Mouse (Mus musculus) C2C12 (cell line): Measurements from ENCODE around the gene Tmprss9. TPM values are rescaled to one million over a fixed set of nuclear protein-coding genes. Genes with fewer than 3 reads are reported as not detected.
A peak's percentile ranks its signal among the peaks of the same experiment; 100 is the strongest.

Experiments
- H3K27me3 ChIP-seq: one replicate; pipeline ENCODE4 v1.6.1; 2011; ENCODE audit not compliant: control insufficient read depth, insufficient read depth, insufficient read length
- H3K36me3 ChIP-seq: one replicate; pipeline ENCODE4 v1.6.1; 2011; ENCODE audit not compliant: control insufficient read depth, insufficient read depth
- H3K4me3 ChIP-seq: one replicate; pipeline ENCODE4 v1.5.1; 2011; ENCODE audit warnings: mild to moderate bottlenecking, control low read depth; ENCODE audit not compliant: poor library complexity, insufficient read depth, severe bottlenecking
- H3K79me2 ChIP-seq: one replicate; pipeline ENCODE4 v1.6.1; 2011; ENCODE audit not compliant: control insufficient read depth, insufficient read depth
- H3K79me3 ChIP-seq: one replicate; pipeline ENCODE4 v1.6.1; 2011; ENCODE audit warnings: low read depth, control low read depth
- H3ac ChIP-seq: one replicate; pipeline ENCODE3; 2011; ENCODE audit warnings: low read depth; ENCODE audit not compliant: control insufficient read depth, insufficient read length
- CEBPB ChIP-seq: IDR thresholded peaks from one replicate; pipeline ENCODE4 v1.6.1; 2011; ENCODE audit warnings: low read depth, mild to moderate bottlenecking, control low read depth, moderate library complexity
- CTCF ChIP-seq: IDR thresholded peaks from one replicate; pipeline ENCODE4 v1.5.1; 2011; ENCODE audit not compliant: control insufficient read depth, insufficient read depth, insufficient read length
- FOSL1 ChIP-seq: IDR thresholded peaks from one replicate; pipeline ENCODE4 v1.8.0; 2011; ENCODE audit warnings: mild to moderate bottlenecking, low read length; ENCODE audit not compliant: poor library complexity, insufficient read depth, severe bottlenecking
- MAX ChIP-seq: IDR thresholded peaks from one replicate; pipeline ENCODE4 v1.6.1; 2011; ENCODE audit warnings: mild to moderate bottlenecking, control low read depth
- MYOD1 ChIP-seq: IDR thresholded peaks from one replicate; pipeline ENCODE4 v1.6.1; 2011; ENCODE audit warnings: low read depth; ENCODE audit not compliant: control insufficient read depth, insufficient read length
- MYOG ChIP-seq: IDR thresholded peaks from one replicate; pipeline ENCODE4 v1.6.1; 2011; ENCODE audit not compliant: control insufficient read depth, insufficient read length; ENCODE audit errors: extremely low read depth
- USF1 ChIP-seq: IDR thresholded peaks from one replicate; pipeline ENCODE4 v1.6.1; 2011; ENCODE audit warnings: low read depth, mild to moderate bottlenecking, control low read depth, moderate library complexity
- polyA plus RNA-seq: library from polyadenylated mRNA; unstranded; fragments of >200 nt; fragmentation: generic; extraction: Trizol; gene quantifications from one replicate; pipeline ENCODE4 v1.2.1, GENCODE M21; 2012; ENCODE audit warnings: missing spikeins

The Tmprss9 gene
- polyA plus RNA-seq, 1 experiment, result 0.02 TPM

- peaks cover 41% of the 10 kb centered on the region for H3K36me3 ChIP-seq
- peaks cover 12% of the 10 kb centered on the region for H3K79me3 ChIP-seq
- TF ChIP-seq USF1 (no peak), MYOD1 (peak; percentile 6)
- H3K4me3 ChIP-seq, result no peak overlapping the region
- H3K27me3 ChIP-seq, result no peaks in the 10 kb centered on the region
- H3ac ChIP-seq, result no peak overlapping the region
- H3K79me2 ChIP-seq, result peaks cover 52% of the 10 kb centered on the region
Measured at GRCm38 (mm10) chr10:80911354-80911753, 39.7 kb downstream of the Tmprss9 start.

- peaks cover 38% of the 10 kb centered on the region for H3K36me3 ChIP-seq
- H3K4me3 ChIP-seq, result no peak overlapping the region
- H3K79me3 ChIP-seq, result peaks cover 17% of the 10 kb centered on the region
- peaks cover 58% of the 10 kb centered on the region for H3K79me2 ChIP-seq
- TF ChIP-seq CEBPB (no peak), MAX (no peak), MYOD1 (no peak), CTCF (no peak)
- H3K27me3 ChIP-seq, result no peaks in the 10 kb centered on the region
- H3ac ChIP-seq, result no peak overlapping the region
Measured at GRCm38 (mm10) chr10:80911891-80912290, 40.2 kb downstream of the Tmprss9 start.

- Histone ChIP-seq H3ac (peak overlapping the region; percentile 3), H3K79me2 (peaks cover 71% of the 10 kb centered on the region), H3K27me3 (no peaks in the 10 kb centered on the region), H3K79me3 (peaks cover 22% of the 10 kb centered on the region), H3K36me3 (peaks cover 28% of the 10 kb centered on the region), H3K4me3 (no peak overlapping the region)
- TF ChIP-seq MYOD1 (no peak), USF1 (no peak), MYOG (no peak), CTCF (no peak), FOSL1 (no peak), MAX (no peak), CEBPB (no peak)
Measured at GRCm38 (mm10) chr10:80913364-80914011, 41.8 kb downstream of the Tmprss9 start.

- peak; percentile 99 for TF ChIP-seq MYOD1
- peak; percentile 76 for TF ChIP-seq MYOG
- no peak for TF ChIP-seq MAX
- TF ChIP-seq USF1, result no peak
- TF ChIP-seq CEBPB, result no peak
- TF ChIP-seq FOSL1, result no peak
- no peak for TF ChIP-seq CTCF
- H3K79me2 ChIP-seq, result peaks cover 71% of the 10 kb centered on the region
- H3K79me3 ChIP-seq, result peaks cover 22% of the 10 kb centered on the region
- no peaks in the 10 kb centered on the region for H3K27me3 ChIP-seq
- no peak overlapping the region for H3K4me3 ChIP-seq
- H3ac ChIP-seq, result no peak overlapping the region
- H3K36me3 ChIP-seq, result peaks cover 28% of the 10 kb centered on the region
Measured at GRCm38 (mm10) chr10:80914253-80914656, 42.6 kb downstream of the Tmprss9 start.

GRCm38 (mm10) chr10:80915260-80915659, 43.6 kb downstream of the Tmprss9 start:
- Histone ChIP-seq H3K27me3 (no peaks in the 10 kb centered on the region), H3K79me3 (peaks cover 22% of the 10 kb centered on the region), H3ac (no peak overlapping the region), H3K36me3 (peaks cover 24% of the 10 kb centered on the region), H3K79me2 (peaks cover 71% of the 10 kb centered on the region), H3K4me3 (no peak overlapping the region)
- no peak for TF ChIP-seq USF1
- no peak for TF ChIP-seq FOSL1
- TF ChIP-seq MYOG, result no peak
- no peak for TF ChIP-seq CTCF
- no peak for TF ChIP-seq MYOD1

- Histone ChIP-seq H3K27me3 (no peaks in the 10 kb centered on the region), H3K36me3 (peaks cover 19% of the 10 kb centered on the region), H3ac (no peak overlapping the region), H3K79me2 (peaks cover 71% of the 10 kb centered on the region), H3K79me3 (peaks cover 21% of the 10 kb centered on the region), H3K4me3 (no peak overlapping the region)
- TF ChIP-seq MYOG (no peak), CTCF (no peak), CEBPB (no peak)
Measured at GRCm38 (mm10) chr10:80915736-80916135, 44.1 kb downstream of the Tmprss9 start.
